Mouse (Mus musculus): ENCODE data around the gene Sae1.
"Not testable (repeated sequence)": the region's sequence is repeated elsewhere in the genome, so short reads cannot be mapped to it uniquely, and the experiment has no call there.

Sae1 gene

DNA sequence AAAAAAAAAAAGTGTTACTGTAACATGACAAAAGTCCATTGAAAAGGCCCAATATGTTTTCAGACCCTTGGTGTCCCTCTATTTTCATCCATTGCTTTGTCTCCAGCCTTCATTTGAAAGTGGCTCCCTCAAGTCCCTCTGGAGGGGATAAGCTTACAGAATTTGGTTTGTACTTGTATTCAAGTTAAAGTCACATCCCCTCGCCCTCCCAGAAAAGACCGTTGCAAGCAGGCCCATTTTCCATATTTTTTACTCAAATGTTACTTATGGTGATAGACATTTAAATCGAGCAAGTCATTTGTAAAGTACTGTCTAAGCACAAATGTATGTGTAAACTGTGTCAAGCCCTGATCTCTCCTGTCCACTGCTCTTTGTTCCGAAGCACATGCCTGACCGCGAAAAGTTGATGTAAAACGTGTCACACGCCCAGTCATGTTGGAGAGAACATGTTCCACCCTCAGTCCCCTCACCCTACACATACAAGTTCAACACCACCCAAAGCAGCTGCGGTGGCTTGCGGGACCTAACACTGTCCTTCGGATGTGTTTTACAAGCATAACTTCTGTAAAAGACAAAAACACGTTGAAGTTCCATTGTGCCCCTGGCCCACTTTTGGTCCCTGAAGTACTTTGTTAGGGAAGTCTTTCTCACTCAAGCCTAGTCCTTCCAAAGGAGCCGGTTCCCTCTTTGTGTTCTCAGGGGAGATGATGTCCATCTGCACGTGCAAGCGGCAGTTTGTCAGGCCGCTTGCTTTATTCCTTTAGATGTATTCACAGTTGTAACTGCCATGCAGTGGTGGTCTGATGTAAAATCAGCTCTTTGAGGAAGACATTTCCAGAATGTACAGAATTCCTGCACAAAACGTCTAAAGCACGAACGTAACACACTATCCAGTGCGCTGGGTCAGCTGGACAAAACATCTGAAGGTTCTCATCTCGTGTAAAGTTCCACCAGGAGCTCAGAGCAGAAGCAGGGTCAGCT lies 15.7 kb upstream of the Sae1 start:
- no peak for DNase-seq (ENCODE audit: low spot score in 2 of 2)

GRCm38 (mm10) chr7:16402449-16402848 lies 14.8 kb upstream of the Sae1 start:
- DNase-seq (ENCODE audit: low spot score in 2 of 2): peak in 1 of 2 experiments; percentile 30

- DNase-seq (ENCODE audit: low spot score in 2 of 2): peak in 1 of 2 experiments; percentile 39
These were observed 14.4 kb upstream of the Sae1 start for GRCm38 (mm10) chr7:16401991-16402431.

DNA sequence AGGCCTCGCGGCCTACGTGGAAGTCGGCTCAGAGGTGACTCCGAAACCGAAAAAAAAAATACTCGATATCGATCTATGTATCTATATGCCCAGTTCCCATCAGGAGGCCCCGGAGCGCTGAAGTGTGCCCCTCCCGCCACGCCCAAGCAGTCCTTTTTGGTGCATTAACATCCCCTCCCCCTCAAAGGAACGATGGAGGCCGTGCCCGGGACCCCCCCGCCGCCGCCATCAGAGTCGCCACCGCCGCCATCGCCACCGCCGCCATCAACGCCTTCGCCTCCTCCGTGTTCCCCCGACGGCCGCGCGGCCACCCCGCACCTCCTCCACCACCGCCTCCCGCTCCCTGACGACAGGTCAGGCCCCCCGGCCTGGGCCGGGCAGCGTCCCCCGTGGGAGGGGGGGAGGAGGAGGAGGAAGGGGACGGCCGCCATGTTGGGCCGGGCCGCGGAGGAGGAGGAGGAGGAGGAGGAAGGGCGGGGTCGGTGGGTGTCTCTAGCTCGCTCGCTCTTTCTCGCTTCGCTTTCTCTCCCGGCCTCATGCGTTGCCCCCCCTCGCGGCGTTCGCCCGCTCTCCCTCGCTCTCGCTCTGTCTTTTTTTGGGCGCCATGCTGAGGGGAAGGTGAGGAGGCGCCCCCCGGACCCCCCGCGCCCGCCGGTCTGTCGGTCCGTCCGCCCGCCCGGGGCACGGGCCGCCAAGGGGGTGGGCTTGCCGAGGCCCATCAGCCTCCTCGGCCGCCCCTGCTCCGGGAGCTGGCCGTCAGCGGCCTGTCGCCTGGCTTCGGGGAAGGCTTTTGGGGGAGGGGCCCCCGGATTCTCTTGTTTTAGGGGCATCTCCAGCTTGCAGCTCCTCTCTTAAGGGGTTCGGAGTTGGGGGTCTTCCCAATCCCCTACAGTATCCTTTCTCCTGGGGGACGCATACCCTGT lies 13.3 kb upstream of the Sae1 start, which contains the start of gene Zc3h4:
Gene Zc3h4 (plus strand): TSS at position 222 of the 923 bp plus-strand sequence.
- peak; percentile 53 to 79 for DNase-seq (ENCODE audit: low spot score in 2 of 2)

- peak; percentile 97 to 98 for DNase-seq (ENCODE audit: low spot score in 2 of 2)
These were observed 12.4 kb upstream of the Sae1 start for GRCm38 (mm10) chr7:16399820-16400688.

DNA sequence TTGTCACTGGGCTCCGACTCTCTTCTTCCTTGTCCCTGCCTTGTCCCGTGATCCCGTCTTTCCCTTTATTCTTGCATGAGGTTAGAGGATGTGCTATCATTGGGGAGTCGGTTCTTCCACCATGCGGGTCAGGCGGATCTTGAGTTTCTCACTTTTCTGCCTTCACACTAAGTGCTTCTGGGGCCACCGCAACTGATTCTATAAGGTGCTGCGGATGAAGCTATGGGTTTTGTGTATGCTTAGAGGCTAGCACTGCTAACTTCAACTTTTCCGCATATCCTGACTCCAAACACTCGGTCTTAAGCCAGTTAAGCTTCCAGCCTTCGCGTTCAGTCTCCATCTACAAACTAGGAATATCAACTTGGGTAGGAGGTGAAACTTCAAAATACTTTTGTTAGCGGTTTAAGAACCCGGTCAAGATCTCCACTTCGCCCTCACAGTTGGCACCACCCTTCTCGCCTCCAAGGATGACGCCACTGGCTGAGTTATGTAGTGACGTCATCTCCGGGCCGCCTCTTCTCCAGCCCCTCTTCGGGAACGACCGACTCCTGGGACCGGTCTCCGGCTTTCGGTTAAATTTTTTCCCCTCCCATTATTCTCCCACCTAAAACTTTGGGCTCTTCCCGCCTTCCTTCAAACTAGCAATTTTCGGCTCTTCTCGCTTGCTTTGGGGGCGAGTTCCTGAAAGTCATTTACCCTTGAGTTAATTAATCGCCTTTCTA lies 11.7 kb upstream of the Sae1 start:
- peak in 1 of 2 experiments; percentile 93 for DNase-seq (ENCODE audit: low spot score in 2 of 2)

DNA sequence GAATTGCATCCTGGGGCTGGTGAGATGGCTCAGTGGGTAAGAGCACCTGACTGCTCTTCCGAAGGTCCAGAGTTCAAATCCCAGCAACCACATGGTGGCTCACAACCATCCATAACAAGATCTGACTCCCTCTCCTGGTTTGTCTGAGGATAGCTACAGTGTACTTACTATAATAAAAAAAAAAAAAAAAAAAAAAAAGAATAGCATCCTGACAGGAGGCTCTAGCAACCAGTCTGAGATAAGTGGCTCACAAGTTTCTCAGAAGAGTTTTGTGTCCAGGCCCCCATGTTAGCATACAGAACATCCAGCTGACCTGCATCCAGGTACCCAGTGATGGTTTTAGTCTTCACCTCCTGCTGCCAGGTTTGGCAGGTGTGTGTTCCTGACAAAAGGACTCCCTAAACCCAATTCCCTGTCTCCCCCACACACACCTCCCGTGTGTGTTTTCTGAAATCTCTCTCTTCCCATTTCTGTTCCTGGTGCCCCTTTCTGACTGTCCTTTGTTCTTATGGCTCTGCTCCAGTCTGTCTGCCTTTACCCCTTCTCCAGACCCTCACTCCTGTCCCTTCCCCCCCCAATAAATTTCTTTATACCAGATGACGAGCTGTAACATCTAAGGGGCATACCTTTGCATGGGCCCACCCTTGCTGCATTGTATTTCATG lies 10.9 kb upstream of the Sae1 start:
- DNase-seq (ENCODE audit: low spot score in 2 of 2): no peak

DNA sequence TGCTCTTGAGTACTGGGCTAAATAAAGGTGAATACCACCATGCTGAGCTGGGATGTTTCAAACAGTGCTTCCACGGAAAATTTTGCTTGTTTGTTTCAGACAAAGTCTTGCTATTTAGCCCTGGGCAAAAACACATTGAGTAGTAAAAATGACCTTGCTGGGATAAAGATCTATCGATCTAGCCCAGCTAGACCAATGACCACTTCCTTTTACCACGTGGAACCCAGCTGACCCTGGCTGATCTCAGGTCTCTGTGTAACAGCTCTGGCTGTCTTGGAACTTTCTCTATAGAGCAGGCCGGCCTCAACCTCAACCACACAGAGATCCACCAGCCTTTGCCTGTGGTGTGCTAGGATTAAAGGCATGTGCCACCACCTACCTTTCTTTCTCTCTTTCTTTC lies 9.9 kb upstream of the Sae1 start:
- no peak for DNase-seq (ENCODE audit: low spot score in 2 of 2)

- peak in 1 of 2 experiments; percentile 46 for DNase-seq (ENCODE audit: low spot score in 2 of 2)
These were observed 8.3 kb upstream of the Sae1 start for GRCm38 (mm10) chr7:16395944-16396343.

- no peak for DNase-seq (ENCODE audit: low spot score in 2 of 2)
These were observed 5.3 kb upstream of the Sae1 start for GRCm38 (mm10) chr7:16392923-16393322.

- not testable (repeated sequence) for DNase-seq (ENCODE audit: low spot score in 2 of 2)
These were observed 2.3 kb upstream of the Sae1 start for GRCm38 (mm10) chr7:16389942-16390341.

DNA sequence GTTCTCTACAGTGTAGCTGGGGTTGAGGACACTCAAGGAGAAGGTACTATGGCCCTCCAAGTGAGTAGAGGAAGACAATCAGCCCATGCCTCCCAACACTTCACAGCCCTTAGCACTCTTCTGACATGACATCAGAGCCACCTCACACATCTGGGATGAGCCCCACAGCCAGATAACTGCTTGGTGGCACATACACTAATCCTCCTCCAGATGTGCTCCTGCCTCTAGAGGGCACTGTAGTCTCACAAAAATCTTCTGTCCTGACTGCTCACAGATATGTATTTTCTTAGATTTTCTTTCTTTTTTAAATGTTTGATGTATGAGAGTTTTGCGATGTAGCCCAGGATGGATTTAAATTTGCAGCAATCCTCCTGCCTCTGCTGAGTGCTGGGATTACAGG lies 11.1 kb downstream of the Sae1 start:
- peak in 1 of 2 experiments; percentile 31 for DNase-seq (ENCODE audit: low spot score in 2 of 2)

GRCm38 (mm10) chr7:16374989-16375388 lies 12.6 kb downstream of the Sae1 start:
- DNase-seq (ENCODE audit: low spot score in 2 of 2): no peak

DNA sequence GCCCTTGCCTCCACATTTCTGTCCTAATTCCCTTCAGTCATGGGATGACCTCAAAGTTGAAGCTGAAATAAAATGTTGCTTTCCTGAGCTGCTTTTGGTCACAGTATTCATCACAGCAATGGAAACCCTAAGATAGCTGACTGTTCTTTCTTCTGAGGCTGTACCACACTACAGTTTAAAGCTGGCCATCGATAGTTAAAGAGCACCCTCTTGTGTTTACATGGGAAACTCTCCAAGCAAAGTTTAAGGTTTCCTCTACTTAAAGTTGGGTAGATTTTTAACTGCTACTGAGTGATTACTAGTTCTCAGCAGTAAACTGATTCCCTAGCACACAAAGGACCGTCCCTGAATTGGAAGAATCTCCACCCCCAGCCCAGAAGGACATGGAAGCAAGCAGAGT lies 13.9 kb downstream of the Sae1 start:
- no peak for DNase-seq (ENCODE audit: low spot score in 2 of 2)

DNA sequence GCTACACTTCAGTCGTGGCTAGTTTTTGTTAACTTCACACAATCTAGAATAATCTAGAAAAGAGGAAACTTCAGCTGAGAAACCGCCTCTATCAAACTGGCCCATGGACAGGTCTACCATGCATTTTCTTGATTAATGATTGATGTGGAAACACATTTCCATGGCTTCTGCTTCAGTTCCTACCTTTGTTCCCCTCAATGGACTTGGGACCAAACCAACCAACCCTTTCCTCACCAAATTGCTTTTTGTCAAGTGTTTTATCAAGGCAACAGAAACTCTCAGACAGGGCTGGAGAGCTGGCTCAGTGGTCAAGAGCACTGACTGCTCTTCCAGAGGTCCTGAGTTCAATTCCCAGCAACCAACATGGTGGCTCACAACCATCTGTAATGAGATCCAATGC lies 17.0 kb downstream of the Sae1 start:
- DNase-seq (ENCODE audit: low spot score in 2 of 2): no peak

- no peak for DNase-seq (ENCODE audit: low spot score in 2 of 2)
These were observed 18.8 kb downstream of the Sae1 start for GRCm38 (mm10) chr7:16368835-16369234.

GRCm38 (mm10) chr7:16366669-16367068 lies 20.9 kb downstream of the Sae1 start:
- DNase-seq (ENCODE audit: low spot score in 2 of 2): no peak

- DNase-seq (ENCODE audit: low spot score in 2 of 2): no peak
These were observed 21.4 kb downstream of the Sae1 start for GRCm38 (mm10) chr7:16366133-16366646.

DNA sequence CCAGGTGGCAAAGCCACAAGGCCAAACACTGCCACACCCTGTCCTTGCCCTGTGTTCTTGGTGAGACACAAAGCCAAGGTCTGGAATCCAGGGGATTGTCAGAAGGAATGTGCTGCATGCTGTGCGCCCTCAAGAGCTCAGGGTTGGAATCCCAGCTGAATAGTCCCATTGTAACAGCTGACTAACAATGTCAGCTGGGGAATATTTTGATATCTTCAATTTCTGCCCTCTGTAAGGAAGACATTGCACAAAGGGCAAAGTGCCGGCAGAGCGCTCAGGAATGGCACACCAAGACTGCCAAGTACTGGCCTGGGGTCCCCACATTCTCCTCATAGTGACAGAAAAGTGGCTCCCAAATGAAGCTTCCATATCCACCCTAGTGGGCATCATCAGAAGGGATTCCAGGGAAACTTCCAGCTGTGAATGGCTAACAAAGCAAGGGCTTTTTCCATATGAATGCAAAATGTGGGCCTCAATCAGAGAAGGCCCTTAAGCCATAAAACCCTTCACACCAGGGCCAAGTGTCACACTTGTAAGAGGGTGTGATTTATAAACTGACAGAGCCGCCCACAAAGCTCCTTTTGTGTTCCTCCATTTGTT lies 22.6 kb downstream of the Sae1 start:
- DNase-seq (ENCODE audit: low spot score in 2 of 2): no peak

Data from left cerebral cortex, adult 9 months (tissue).